Mouse (Mus musculus) hematopoietic multipotent progenitor cell, adult 10-12 weeks (in vitro differentiated cells): ENCODE measurements around the gene Klra1. TPM values are rescaled to one million over a fixed set of nuclear protein-coding genes. Genes with fewer than 3 reads are reported as not detected.

Experiments
- polyA plus RNA-seq: library from polyadenylated mRNA; stranded (reverse); fragments of >175 nt; gene quantifications from 2 replicates; pipeline ENCODE4 v1.2.3, GENCODE M21; 2012; ENCODE audit warnings: low replicate concordance

Gene Klra1
- polyA plus RNA-seq: 0.07 TPM in 1 of 2 replicates, not detected in the other

GRCm38 (mm10) chr6:130386750-130387149, at the start of gene Klra1:
TSS of gene Klra1 (minus strand) at chr6:130386874.

GRCm38 (mm10) chr6:130337411-130337810, 49.3 kb downstream of the Klra1 start, which contains the start of gene Klra3:
TSS of gene Klra3 (minus strand) at chr6:130337574.

Other genes with a start within 250 kb of the Klra1 start
- gene Klra9, start 193.8 kb downstream of the Klra1 start, polyA plus RNA-seq: 0.12 and 0.16 TPM in 2 replicates
- gene Klra7, start 153.6 kb downstream of the Klra1 start, polyA plus RNA-seq: 0.13 and 0.37 TPM in 2 replicates
- not detected in 2 replicates for gene Klra10, start 104.9 kb downstream of the Klra1 start, polyA plus RNA-seq
- gene Klra3, start 49.3 kb downstream of the Klra1 start, polyA plus RNA-seq: 0.25 and 1.7 TPM in 2 replicates